Mouse (Mus musculus): Measurements from ENCODE around the gene Elane. TPM values are rescaled to one million over a fixed set of nuclear protein-coding genes. Genes with fewer than 3 reads are reported as not detected.
"Not testable (repeated sequence)": the region's sequence is repeated elsewhere in the genome, so short reads cannot be mapped to it uniquely, and the experiment has no call there.

Elane gene
- total and polyA plus RNA-seq, 2 experiments from 2014 or later: not detected

DNA sequence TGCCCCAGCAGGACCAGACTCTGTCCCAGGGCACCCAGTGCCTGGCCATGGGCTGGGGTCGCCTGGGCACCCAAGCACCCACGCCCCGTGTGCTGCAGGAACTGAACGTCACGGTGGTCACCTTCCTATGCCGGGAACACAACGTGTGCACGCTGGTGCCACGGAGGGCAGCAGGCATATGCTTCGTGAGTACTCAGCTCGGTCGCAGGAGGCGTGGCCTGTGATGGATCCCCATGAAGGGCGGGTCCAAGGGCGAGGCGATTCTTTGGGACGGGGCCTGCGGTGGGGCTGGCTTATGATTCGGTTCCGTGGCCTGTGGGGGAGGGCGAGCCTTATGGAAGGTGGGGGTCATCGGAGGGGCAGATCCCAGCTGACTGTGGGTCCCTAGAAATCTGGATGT lies 4.1 kb upstream of the Elane start:
- Histone ChIP-seq H3K4me1 (ENCODE audit: insufficient read depth, low read length) (no peaks in the 10 kb centered on the region; the same call in 1 of the 2 replicates), H3K4me3 (ENCODE audit: low read depth, low read length) (no peak overlapping the region), H3K36me3 (ENCODE audit: insufficient read depth, low read length) (no peaks in the 10 kb centered on the region), H3K4me2 (ENCODE audit: low read depth, low read length, poor library complexity, severe bottlenecking) (0 out of 2 replicates have a peak overlapping the region, but pooled peaks have one; percentile 6), H3K9me3 (ENCODE audit: low read length) (no peaks in the 10 kb centered on the region), H3K27me3 (ENCODE audit: insufficient read depth, low read length) (no peaks in the 10 kb centered on the region), H3K27ac (ENCODE audit: low read depth, low read length) (no peak overlapping the region), H3K9ac (replicated peaks; ENCODE audit: low read length, poor library complexity, severe bottlenecking) (no peak overlapping the region)
- ATAC-seq (ENCODE audit: low FRiP score): no peak
- TF ChIP-seq CTCF (IDR thresholded peaks at IDR 0.05): no peak
- DNase-seq (ENCODE audit: low spot score): no peak
- WGBS: 10% methylated on average over 21 of the region's 22 CpGs

DNA sequence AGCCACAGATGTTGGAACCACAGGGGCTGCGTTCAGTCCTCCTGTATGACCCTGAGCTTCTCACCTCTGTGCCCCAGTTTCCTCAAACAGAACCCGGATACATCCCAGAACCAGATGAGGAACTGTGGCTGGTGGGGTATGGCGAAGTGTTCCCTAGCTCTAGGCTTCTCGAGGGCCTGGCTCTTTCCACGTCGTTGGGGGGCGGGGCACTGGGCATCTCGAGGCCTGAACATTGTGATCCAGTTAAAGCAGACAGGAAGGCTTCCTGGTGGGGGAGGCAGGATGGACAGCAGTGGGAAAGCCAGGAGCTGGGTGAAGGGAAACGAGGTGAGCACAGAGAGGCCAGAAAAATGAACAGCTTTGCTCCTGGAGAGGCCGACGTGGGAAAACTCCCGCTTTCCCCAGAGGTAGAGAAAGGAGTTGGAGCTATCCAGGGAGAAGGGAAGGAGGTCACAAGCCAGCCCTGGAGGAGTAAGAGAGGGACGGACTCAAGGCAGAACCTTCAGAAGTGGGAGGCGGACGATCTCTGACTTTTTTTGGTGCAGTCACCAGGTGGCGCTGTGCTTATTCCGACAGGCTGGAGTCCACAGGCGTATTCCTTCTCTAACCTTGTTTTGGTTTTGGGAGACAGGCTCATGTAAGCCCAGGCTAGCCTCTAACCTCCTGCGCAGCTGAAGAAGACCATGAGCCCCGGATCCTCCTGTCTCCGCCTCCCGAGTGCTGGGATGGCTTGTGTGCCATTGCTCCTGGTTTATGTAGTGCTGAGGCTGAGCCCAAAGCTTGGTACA lies 2.6 kb upstream of the Elane start:
- TF ChIP-seq CTCF (IDR thresholded peaks at IDR 0.05): peak; percentile 81
- Histone ChIP-seq H3K9ac (replicated peaks; ENCODE audit: low read length, poor library complexity, severe bottlenecking) (0 out of 2 replicates have a peak overlapping the region, but pooled peaks have one; percentile 8), H3K4me1 (ENCODE audit: insufficient read depth, low read length) (no peaks in the 10 kb centered on the region; the same call in 1 of the 2 replicates), H3K4me2 (ENCODE audit: low read depth, low read length, poor library complexity, severe bottlenecking) (no peak overlapping the region), H3K4me3 (ENCODE audit: low read depth, low read length) (no peak overlapping the region), H3K27ac (ENCODE audit: low read depth, low read length) (no peak overlapping the region), H3K9me3 (ENCODE audit: low read length) (no peaks in the 10 kb centered on the region), H3K27me3 (ENCODE audit: insufficient read depth, low read length) (no peaks in the 10 kb centered on the region), H3K36me3 (ENCODE audit: insufficient read depth, low read length) (no peaks in the 10 kb centered on the region)
- peak; percentile 80 for DNase-seq (ENCODE audit: low spot score)
- ATAC-seq (ENCODE audit: low FRiP score): no peak
- WGBS: 14% methylated on average over 22 of the region's 22 CpGs

DNA sequence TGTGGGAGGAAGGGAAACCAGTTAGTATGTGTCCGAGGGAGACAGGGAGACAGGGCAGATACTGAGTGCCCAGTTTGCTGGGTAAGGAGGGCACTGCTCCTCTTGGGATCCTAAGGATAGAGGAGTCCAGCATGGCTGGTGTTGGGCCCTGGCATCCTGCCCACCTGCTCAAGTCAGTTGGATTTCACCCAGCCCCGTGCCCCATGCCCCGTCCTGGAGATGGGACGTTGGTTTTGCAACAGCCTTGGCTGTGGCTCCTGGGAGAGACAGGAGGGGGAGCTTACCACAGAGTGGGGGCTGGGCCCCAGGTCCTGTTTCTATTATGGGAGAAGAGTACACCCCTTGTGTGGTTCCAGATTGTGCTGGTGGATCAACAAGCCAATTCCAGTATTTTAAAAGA lies 1.6 kb upstream of the Elane start:
- Histone ChIP-seq H3K9me3 (ENCODE audit: low read length) (no peaks in the 10 kb centered on the region), H3K4me2 (ENCODE audit: low read depth, low read length, poor library complexity, severe bottlenecking) (no peak overlapping the region), H3K27ac (ENCODE audit: low read depth, low read length) (no peak overlapping the region), H3K36me3 (ENCODE audit: insufficient read depth, low read length) (no peaks in the 10 kb centered on the region), H3K4me1 (ENCODE audit: insufficient read depth, low read length) (no peaks in the 10 kb centered on the region; the same call in 1 of the 2 replicates), H3K4me3 (ENCODE audit: low read depth, low read length) (no peak overlapping the region), H3K9ac (replicated peaks; ENCODE audit: low read length, poor library complexity, severe bottlenecking) (no peak overlapping the region), H3K27me3 (ENCODE audit: insufficient read depth, low read length) (no peaks in the 10 kb centered on the region)
- no peak for DNase-seq (ENCODE audit: low spot score)
- ATAC-seq (ENCODE audit: low FRiP score): no peak
- no peak for TF ChIP-seq CTCF (IDR thresholded peaks at IDR 0.05)
- WGBS: 59% methylated on average over 4 of the region's 4 CpGs

DNA sequence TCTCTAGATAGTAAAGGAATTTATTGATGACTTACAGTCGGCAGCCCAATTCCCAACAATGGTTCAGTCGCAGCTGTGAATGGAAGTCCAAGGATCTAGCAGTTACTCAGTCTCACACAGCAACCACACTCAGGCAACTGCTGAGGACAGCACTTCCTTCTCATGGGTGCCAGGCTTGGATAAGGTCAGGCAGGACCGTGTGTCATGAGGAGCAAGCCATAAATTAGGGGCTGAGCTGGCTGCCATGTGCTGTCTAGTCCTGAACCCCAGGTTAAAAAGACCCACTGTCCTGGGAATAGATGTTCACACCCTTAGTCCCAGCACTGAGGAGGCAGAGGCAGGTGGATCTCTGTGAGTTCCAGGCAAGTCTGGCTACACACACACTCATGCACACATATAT lies 1.1 kb upstream of the Elane start:
- H3K9me3 ChIP-seq (ENCODE audit: low read length); H3K36me3 ChIP-seq (ENCODE audit: insufficient read depth, low read length); H3K27ac ChIP-seq (ENCODE audit: low read depth, low read length); H3K4me2 ChIP-seq (ENCODE audit: low read depth, low read length, poor library complexity, severe bottlenecking); H3K4me3 ChIP-seq (ENCODE audit: low read depth, low read length); H3K4me1 ChIP-seq (ENCODE audit: insufficient read depth, low read length); DNase-seq (ENCODE audit: low spot score); H3K9ac ChIP-seq (replicated peaks; ENCODE audit: low read length, poor library complexity, severe bottlenecking); H3K27me3 ChIP-seq (ENCODE audit: insufficient read depth, low read length); ATAC-seq (ENCODE audit: low FRiP score): not testable (repeated sequence)
- WGBS: 66% methylated on average over 2 of the region's 3 CpGs

DNA sequence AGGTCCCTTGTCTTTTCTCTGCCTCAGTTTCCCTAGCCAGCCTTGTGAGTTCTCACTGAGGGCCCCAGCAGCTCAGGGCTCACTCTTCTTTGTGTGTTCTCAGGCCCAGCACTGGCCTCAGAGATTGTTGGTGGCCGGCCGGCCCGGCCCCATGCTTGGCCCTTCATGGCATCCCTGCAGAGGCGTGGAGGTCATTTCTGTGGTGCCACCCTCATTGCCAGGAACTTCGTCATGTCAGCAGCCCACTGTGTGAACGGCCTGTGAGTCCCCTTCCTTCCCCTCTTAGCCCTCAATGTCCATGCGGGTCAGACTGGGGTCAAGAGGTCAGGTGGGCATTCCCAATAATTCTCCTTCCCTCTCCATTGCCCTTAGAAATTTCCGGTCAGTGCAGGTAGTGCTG lies 564 bp downstream of the Elane start:
- ATAC-seq (ENCODE audit: low FRiP score): no peak
- 80% methylated on average over 8 of the region's 8 CpGs for WGBS

DNA sequence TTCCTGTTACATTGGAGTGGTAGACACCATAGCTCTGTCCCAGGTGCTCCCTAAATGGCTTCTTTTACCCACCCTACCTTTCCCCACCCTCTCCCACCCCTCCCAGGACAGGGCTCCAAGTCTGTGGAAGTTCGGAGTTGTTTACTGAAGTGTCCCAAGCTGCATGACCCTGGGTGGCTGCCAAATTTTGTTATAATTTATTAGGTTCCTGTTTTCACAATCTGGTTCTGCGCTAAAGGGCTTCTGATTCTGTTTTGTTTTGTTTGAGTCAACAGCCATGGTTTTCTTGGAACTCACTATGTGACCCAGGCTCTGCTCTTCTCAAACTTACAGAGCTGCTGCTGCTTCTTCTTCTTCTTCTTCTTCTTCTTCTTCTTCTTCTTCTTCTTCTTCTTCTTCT lies 3.3 kb downstream of the Elane start:
- Histone ChIP-seq H3K9me3 (ENCODE audit: low read length) (no peaks in the 10 kb centered on the region), H3K4me1 (ENCODE audit: insufficient read depth, low read length) (no peaks in the 10 kb centered on the region), H3K4me3 (ENCODE audit: low read depth, low read length) (no peak overlapping the region), H3K27me3 (ENCODE audit: insufficient read depth, low read length) (no peaks in the 10 kb centered on the region), H3K27ac (ENCODE audit: low read depth, low read length) (no peak overlapping the region), H3K36me3 (ENCODE audit: insufficient read depth, low read length) (0 out of 2 replicates have a peak, but pooled peaks cover 2% of the 10 kb centered on the region), H3K9ac (replicated peaks; ENCODE audit: low read length, poor library complexity, severe bottlenecking) (no peak overlapping the region), H3K4me2 (ENCODE audit: low read depth, low read length, poor library complexity, severe bottlenecking) (no peak overlapping the region)
- no peak for TF ChIP-seq CTCF (IDR thresholded peaks at IDR 0.05)
- ATAC-seq (ENCODE audit: low FRiP score) (no peak), DNase-seq (ENCODE audit: low spot score) (no peak)
- WGBS: 80% methylated on average over 2 of the region's 2 CpGs

More for the DNA sequence above, 564 bp downstream of the Elane start:
- no peak overlapping the region for H3K4me2 ChIP-seq (ENCODE audit: low read depth, low read length, poor library complexity, severe bottlenecking)
- H3K4me3 ChIP-seq (ENCODE audit: low read depth, low read length): no peak overlapping the region
- no peak overlapping the region for H3K27ac ChIP-seq (ENCODE audit: low read depth, low read length)
- no peak for TF ChIP-seq CTCF (IDR thresholded peaks at IDR 0.05)
- no peaks in the 10 kb centered on the region for H3K27me3 ChIP-seq (ENCODE audit: insufficient read depth, low read length)
- no peaks in the 10 kb centered on the region for H3K36me3 ChIP-seq (ENCODE audit: insufficient read depth, low read length)
- H3K9me3 ChIP-seq (ENCODE audit: low read length): no peaks in the 10 kb centered on the region
- no peak overlapping the region for H3K9ac ChIP-seq (replicated peaks; ENCODE audit: low read length, poor library complexity, severe bottlenecking)
- no peak for DNase-seq (ENCODE audit: low spot score)
- H3K4me1 ChIP-seq (ENCODE audit: insufficient read depth, low read length): no peaks in the 10 kb centered on the region; the same call in 1 of the 2 replicates

Measured in midbrain, postnatal 0 days (tissue).